Mouse (Mus musculus): ENCODE results near the gene Ccdc60. TPM values are rescaled to one million over a fixed set of nuclear protein-coding genes. Genes with fewer than 3 reads are reported as not detected.

The Ccdc60 gene
- polyA plus RNA-seq, 1 experiment: 0.08 TPM

- DNase-seq: no peak
- Histone ChIP-seq H3K4me1 (ENCODE audit: control insufficient read depth, insufficient read depth, low read length) (no peaks in the 10 kb centered on the region), H3K36me3 (ENCODE audit: control insufficient read depth, insufficient read depth, low read length) (no peaks in the 10 kb centered on the region), H3K27ac (ENCODE audit: insufficient read depth, low read depth, low read length) (no peak overlapping the region), H3K4me3 (ENCODE audit: insufficient read depth, low read depth, low read length) (no peak overlapping the region), H3K27me3 (replicated peaks; ENCODE audit: control insufficient read depth, insufficient read depth, low read length) (no peaks in the 10 kb centered on the region)
- TF ChIP-seq CTCF (conservative IDR thresholded peaks at IDR 0.05; ENCODE audit: insufficient read depth, insufficient read length, low read depth, low read length): no peak
- no peak for TF ChIP-seq POLR2A (IDR thresholded peaks at IDR 0.05; ENCODE audit: low read depth, low read length)
- 74% methylated on average over 9 of the region's 9 CpGs for WGBS
Observed at GRCm38 (mm10) chr5:116192693-116193092, 96.1 kb downstream of the Ccdc60 start.

GRCm38 (mm10) chr5:116191596-116191995 is 97.2 kb downstream of the Ccdc60 start:
- no peak overlapping the region for H3K4me3 ChIP-seq (ENCODE audit: insufficient read depth, low read depth, low read length)
- 75% methylated on average over 3 of the region's 3 CpGs for WGBS
- TF ChIP-seq CTCF (conservative IDR thresholded peaks at IDR 0.05; ENCODE audit: insufficient read depth, insufficient read length, low read depth, low read length) (no peak), POLR2A (IDR thresholded peaks at IDR 0.05; ENCODE audit: low read depth, low read length) (no peak)
- no peak for DNase-seq
- H3K27ac ChIP-seq (ENCODE audit: insufficient read depth, low read depth, low read length): no peak overlapping the region
- H3K36me3 ChIP-seq (ENCODE audit: control insufficient read depth, insufficient read depth, low read length): no peaks in the 10 kb centered on the region
- no peaks in the 10 kb centered on the region for H3K4me1 ChIP-seq (ENCODE audit: control insufficient read depth, insufficient read depth, low read length)
- H3K27me3 ChIP-seq (replicated peaks; ENCODE audit: control insufficient read depth, insufficient read depth, low read length): no peaks in the 10 kb centered on the region

- Histone ChIP-seq H3K27me3 (replicated peaks; ENCODE audit: control insufficient read depth, insufficient read depth, low read length) (no peaks in the 10 kb centered on the region), H3K27ac (ENCODE audit: insufficient read depth, low read depth, low read length) (no peak overlapping the region), H3K4me1 (ENCODE audit: control insufficient read depth, insufficient read depth, low read length) (no peaks in the 10 kb centered on the region), H3K36me3 (ENCODE audit: control insufficient read depth, insufficient read depth, low read length) (no peaks in the 10 kb centered on the region), H3K4me3 (ENCODE audit: insufficient read depth, low read depth, low read length) (no peak overlapping the region)
- 23% methylated on average over 6 of the region's 6 CpGs for WGBS
- DNase-seq: no peak
- TF ChIP-seq CTCF (conservative IDR thresholded peaks at IDR 0.05; ENCODE audit: insufficient read depth, insufficient read length, low read depth, low read length) (no peak), POLR2A (IDR thresholded peaks at IDR 0.05; ENCODE audit: low read depth, low read length) (no peak)
Observed at GRCm38 (mm10) chr5:116189818-116190217, 99.0 kb downstream of the Ccdc60 start.

- no peak for DNase-seq
- 9% methylated on average over 13 of the region's 13 CpGs for WGBS
- TF ChIP-seq POLR2A (IDR thresholded peaks at IDR 0.05; ENCODE audit: low read depth, low read length) (no peak), CTCF (conservative IDR thresholded peaks at IDR 0.05; ENCODE audit: insufficient read depth, insufficient read length, low read depth, low read length) (no peak)
- H3K4me1 ChIP-seq (ENCODE audit: control insufficient read depth, insufficient read depth, low read length): no peaks in the 10 kb centered on the region
- H3K27me3 ChIP-seq (replicated peaks; ENCODE audit: control insufficient read depth, insufficient read depth, low read length): no peaks in the 10 kb centered on the region
- no peaks in the 10 kb centered on the region for H3K36me3 ChIP-seq (ENCODE audit: control insufficient read depth, insufficient read depth, low read length)
- H3K4me3 ChIP-seq (ENCODE audit: insufficient read depth, low read depth, low read length): no peak overlapping the region
- H3K27ac ChIP-seq (ENCODE audit: insufficient read depth, low read depth, low read length): no peak overlapping the region
Observed at GRCm38 (mm10) chr5:116180594-116180993, 108.2 kb downstream of the Ccdc60 start.

- 90% methylated on average over 6 of the region's 6 CpGs for WGBS
- TF ChIP-seq POLR2A (IDR thresholded peaks at IDR 0.05; ENCODE audit: low read depth, low read length) (no peak), CTCF (conservative IDR thresholded peaks at IDR 0.05; ENCODE audit: insufficient read depth, insufficient read length, low read depth, low read length) (no peak)
- Histone ChIP-seq H3K4me3 (ENCODE audit: insufficient read depth, low read depth, low read length) (no peak overlapping the region), H3K27ac (ENCODE audit: insufficient read depth, low read depth, low read length) (no peak overlapping the region), H3K4me1 (ENCODE audit: control insufficient read depth, insufficient read depth, low read length) (no peaks in the 10 kb centered on the region), H3K36me3 (ENCODE audit: control insufficient read depth, insufficient read depth, low read length) (no peaks in the 10 kb centered on the region), H3K27me3 (replicated peaks; ENCODE audit: control insufficient read depth, insufficient read depth, low read length) (no peaks in the 10 kb centered on the region)
- DNase-seq: no peak
Observed at GRCm38 (mm10) chr5:116171721-116172120, 117.1 kb downstream of the Ccdc60 start.

- Histone ChIP-seq H3K36me3 (ENCODE audit: control insufficient read depth, insufficient read depth, low read length) (no peaks in the 10 kb centered on the region), H3K27ac (ENCODE audit: insufficient read depth, low read depth, low read length) (no peak overlapping the region), H3K4me3 (ENCODE audit: insufficient read depth, low read depth, low read length) (no peak overlapping the region), H3K27me3 (replicated peaks; ENCODE audit: control insufficient read depth, insufficient read depth, low read length) (no peaks in the 10 kb centered on the region), H3K4me1 (ENCODE audit: control insufficient read depth, insufficient read depth, low read length) (no peaks in the 10 kb centered on the region)
- DNase-seq: no peak
- WGBS: 69% methylated on average over 13 of the region's 13 CpGs
- TF ChIP-seq POLR2A (IDR thresholded peaks at IDR 0.05; ENCODE audit: low read depth, low read length) (no peak), CTCF (conservative IDR thresholded peaks at IDR 0.05; ENCODE audit: insufficient read depth, insufficient read length, low read depth, low read length) (no peak)
Observed at GRCm38 (mm10) chr5:116166965-116167364, 121.8 kb downstream of the Ccdc60 start.

- no peaks in the 10 kb centered on the region for H3K36me3 ChIP-seq (ENCODE audit: control insufficient read depth, insufficient read depth, low read length)
- H3K4me3 ChIP-seq (ENCODE audit: insufficient read depth, low read depth, low read length): no peak overlapping the region
- 65% methylated on average over 11 of the region's 11 CpGs for WGBS
- H3K27me3 ChIP-seq (replicated peaks; ENCODE audit: control insufficient read depth, insufficient read depth, low read length): no peaks in the 10 kb centered on the region
- H3K4me1 ChIP-seq (ENCODE audit: control insufficient read depth, insufficient read depth, low read length): no peaks in the 10 kb centered on the region
- DNase-seq: no peak
- no peak for TF ChIP-seq CTCF (conservative IDR thresholded peaks at IDR 0.05; ENCODE audit: insufficient read depth, insufficient read length, low read depth, low read length)
- no peak for TF ChIP-seq POLR2A (IDR thresholded peaks at IDR 0.05; ENCODE audit: low read depth, low read length)
- no peak overlapping the region for H3K27ac ChIP-seq (ENCODE audit: insufficient read depth, low read depth, low read length)
Observed at GRCm38 (mm10) chr5:116165203-116165888, 123.4 kb downstream of the Ccdc60 start.

Data from kidney, adult 2 months (tissue).